Comparison of ENCODE assay signal across 9 mouse cellular contexts in the genomic region with DNA sequence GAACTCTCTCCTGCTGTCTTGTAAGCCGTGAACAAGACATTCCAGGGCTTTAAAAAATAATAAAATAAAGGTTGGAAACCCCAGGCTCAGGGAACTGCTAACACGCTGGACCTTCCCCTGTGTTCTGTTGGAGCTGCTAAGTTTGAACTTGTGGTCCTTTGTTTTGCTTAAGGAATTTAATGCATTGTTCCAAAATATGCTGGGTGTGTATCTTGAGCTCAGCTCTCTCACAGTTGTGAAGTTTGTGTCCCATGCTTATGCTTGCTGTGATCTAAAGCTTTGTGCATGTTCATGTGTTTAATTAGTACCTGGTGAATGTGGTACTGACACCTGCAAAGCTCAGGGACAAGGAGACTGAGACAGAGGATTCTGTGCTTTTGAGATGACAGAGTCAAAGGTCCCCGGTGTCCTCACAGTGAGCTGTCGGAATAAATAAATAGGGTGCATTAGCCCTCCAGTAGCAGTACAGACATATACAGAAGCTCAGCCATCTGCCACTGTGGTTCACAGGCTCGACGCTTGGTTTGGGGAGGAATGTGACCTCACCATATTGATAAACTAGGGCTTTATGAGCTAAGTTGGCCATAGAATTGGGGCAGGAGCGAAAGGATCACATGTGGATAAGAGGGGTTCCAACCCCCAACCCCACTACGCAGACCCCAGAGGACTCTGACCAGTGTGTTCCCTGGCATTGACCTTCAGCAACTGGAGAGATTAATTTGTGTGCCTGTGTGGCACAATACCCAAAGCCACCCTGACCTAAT.
DNase-seq lines count a peak whose midpoint lies in the region; ATAC-seq and TF ChIP-seq lines count a peak whose summit lies in the region.
"Had no signal": no experiment of that assay in that cellular context is flagged by ENCODE, and none has a peak within 500 bp of the region (broad histone marks: within the 10 kb centered on the region; RNA-seq: fewer than 3 reads in every experiment).

No protein-coding gene starts in this region.

- TF ChIP-seq CTCF in left cerebral cortex, adult 2 months (IDR thresholded peaks at IDR 0.05): no peak
- TF ChIP-seq CTCF in stomach, postnatal 0 days (IDR thresholded peaks at IDR 0.05; ENCODE audit: low read depth): no peak

- H3K9ac ChIP-seq in forebrain, embryonic 15.5 days (replicated peaks): no peak overlapping the region
- H3K9ac ChIP-seq in limb, embryonic 15.5 days: no peak overlapping the region
- H3K9ac ChIP-seq in stomach, postnatal 0 days (ENCODE audit: low read length): no peak overlapping the region

- no peak overlapping the region for H3K4me3 ChIP-seq in left cerebral cortex, adult 2 months
- no peak overlapping the region for H3K4me3 ChIP-seq in forebrain, embryonic 15.5 days
- no peak overlapping the region for H3K4me3 ChIP-seq in limb, embryonic 15.5 days
- H3K4me3 ChIP-seq in stomach, postnatal 0 days (ENCODE audit: low read depth, low read length): no peak overlapping the region

- ATAC-seq in forebrain, embryonic 15.5 days (replicated peaks): no peak
- no peak for ATAC-seq in limb, embryonic 15.5 days (ENCODE audit: insufficient number of reproducible peaks, low FRiP score, low TSS enrichment, low read depth)
- no peak for ATAC-seq in stomach, postnatal 0 days (ENCODE audit: low FRiP score, low TSS enrichment)

- WGBS in forebrain, embryonic 15.5 days: 23% methylated on average over 8 of the region's 8 CpGs
- WGBS in limb, embryonic 15.5 days: 49% methylated on average over 8 of the region's 8 CpGs
- 51% methylated on average over 8 of the region's 8 CpGs for WGBS in stomach, postnatal 0 days

- no peak overlapping the region for H3K4me2 ChIP-seq in forebrain, embryonic 15.5 days (replicated peaks)
- no peak overlapping the region for H3K4me2 ChIP-seq in limb, embryonic 15.5 days
- H3K4me2 ChIP-seq in stomach, postnatal 0 days (replicated peaks; ENCODE audit: low read depth): peak overlapping the region; percentile 42; the same call in 1 of the 2 replicates

- peaks cover 39% of the 10 kb centered on the region for H3K4me1 ChIP-seq in forebrain, embryonic 15.5 days
- peaks cover 45% of the 10 kb centered on the region for H3K4me1 ChIP-seq in limb, embryonic 15.5 days
- peaks cover 16% of the 10 kb centered on the region for H3K4me1 ChIP-seq in stomach, postnatal 0 days (replicated peaks; ENCODE audit: control insufficient read depth, insufficient read depth)

- no peaks in the 10 kb centered on the region for H3K27me3 ChIP-seq in forebrain, embryonic 15.5 days
- H3K27me3 ChIP-seq in limb, embryonic 15.5 days: no peaks in the 10 kb centered on the region
- no peaks in the 10 kb centered on the region for H3K27me3 ChIP-seq in stomach, postnatal 0 days (ENCODE audit: control insufficient read depth, insufficient read depth, low read length)

- no peaks in the 10 kb centered on the region for H3K36me3 ChIP-seq in forebrain, embryonic 15.5 days
- H3K36me3 ChIP-seq in limb, embryonic 15.5 days: no peaks in the 10 kb centered on the region
- H3K36me3 ChIP-seq in stomach, postnatal 0 days (ENCODE audit: control insufficient read depth, insufficient read depth, low read length): no peaks in the 10 kb centered on the region

- intact Hi-C loops in left cerebral cortex, adult 2 months (cut with DNase I): no loop called here
- intact Hi-C loops in left cerebral cortex, postnatal 14 days (cut with DNase I): no loop called here

- 0 out of 2 replicates have a peak overlapping the region, but pooled peaks have one; percentile 8 for H3K27ac ChIP-seq in left cerebral cortex, adult 2 months
- H3K27ac ChIP-seq in forebrain, embryonic 15.5 days (replicated peaks): peak overlapping the region; percentile 47
- peak overlapping the region; percentile 54; the same call in 1 of the 2 replicates for H3K27ac ChIP-seq in limb, embryonic 15.5 days
- H3K27ac ChIP-seq in stomach, postnatal 0 days (replicated peaks): peak overlapping the region; percentile 71

- TF ChIP-seq EP300 in stomach, postnatal 0 days (optimal IDR thresholded peaks at IDR 0.05): no peak

- H3K9me3 ChIP-seq in forebrain, embryonic 15.5 days: no peaks in the 10 kb centered on the region
- H3K9me3 ChIP-seq in limb, embryonic 15.5 days: no peaks in the 10 kb centered on the region
- no peaks in the 10 kb centered on the region for H3K9me3 ChIP-seq in stomach, postnatal 0 days (ENCODE audit: control insufficient read depth, low read length)

- DNase-seq in left cerebral cortex, adult 2 months (ENCODE audit: extremely low spot score in 1 of 2, low spot score in 2 of 2): no peak
- DNase-seq in left cerebral cortex, postnatal 14 days (ENCODE audit: low spot score in 2 of 2): no peak
- DNase-seq in stomach, postnatal 0 days (ENCODE audit: low spot score): no peak
- DNase-seq in urinary bladder, postnatal 25 days (ENCODE audit: low spot score): no peak
- no peak for DNase-seq in right cerebral cortex, adult 18-20 months
- no peak for DNase-seq in right cerebral cortex, postnatal 25 days
- DNase-seq: lung, postnatal 36 days had no signal

Comparison
In these comparisons a context has a peak if more than half of its experiments do, and no peak if none do; other contexts are left out.
1. H3K27ac ChIP-seq: peak in every context shown above with its lines; median percentile 71 in stomach, postnatal 0 days; 54 in limb, embryonic 15.5 days; 47 in forebrain, embryonic 15.5 days; 8 in left cerebral cortex, adult 2 months.